Mouse (Mus musculus) frontal cortex, postnatal 10 days (tissue): Measurements from ENCODE around the gene Gfod2.

ENCODE experiments used
- DNase-seq, 2 experiments: peaks; one replicate each; pipeline ENCODE4 v3.0.0; 2022; ENCODE audit warnings: low spot score in 2 of 2, mixed read lengths in 1 of 2

Gfod2 gene

DNA sequence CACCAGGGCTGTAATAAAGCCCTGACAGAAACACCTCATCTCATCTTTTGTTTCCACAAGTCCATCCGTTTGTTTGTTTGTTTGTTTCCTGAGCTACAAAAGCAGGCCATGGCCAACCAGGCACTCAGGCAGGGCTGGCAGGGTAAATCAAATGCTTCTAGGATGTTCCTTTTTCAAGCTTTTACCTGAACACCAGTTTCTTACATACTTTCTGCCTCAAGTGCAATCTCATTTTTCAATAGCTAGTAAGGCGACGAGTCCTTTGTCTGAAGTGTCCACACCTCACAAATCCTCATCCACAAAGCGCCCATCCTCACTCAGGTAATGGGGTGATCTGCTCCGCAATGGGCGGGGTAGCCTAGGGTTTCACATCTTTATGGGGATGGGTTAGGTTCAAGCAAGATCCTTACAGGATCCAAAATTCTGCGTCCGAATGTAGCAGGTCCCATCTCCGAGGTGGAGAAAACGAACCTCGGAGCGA is 628 bp downstream of the Gfod2 start:
- no peak for DNase-seq

DNA sequence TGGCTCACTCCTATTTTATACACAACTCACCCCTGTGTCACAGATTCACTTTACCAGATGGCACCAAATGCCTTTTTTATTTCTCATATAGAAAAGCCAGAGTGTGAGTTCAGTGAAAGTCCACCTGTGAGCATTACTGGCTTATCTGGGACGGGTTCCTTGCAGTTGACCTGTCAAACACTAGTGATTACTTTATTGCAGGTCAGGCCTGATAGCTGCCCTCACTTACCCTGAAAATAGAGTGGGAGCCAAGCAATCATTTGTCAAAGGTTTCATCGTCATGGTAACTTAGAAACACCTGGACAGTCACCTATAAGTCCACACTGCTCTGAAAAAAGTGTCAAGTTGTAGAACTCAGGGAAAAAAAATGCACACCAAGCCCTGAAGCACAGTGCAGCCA is 3.8 kb downstream of the Gfod2 start:
- no peak for DNase-seq

DNA sequence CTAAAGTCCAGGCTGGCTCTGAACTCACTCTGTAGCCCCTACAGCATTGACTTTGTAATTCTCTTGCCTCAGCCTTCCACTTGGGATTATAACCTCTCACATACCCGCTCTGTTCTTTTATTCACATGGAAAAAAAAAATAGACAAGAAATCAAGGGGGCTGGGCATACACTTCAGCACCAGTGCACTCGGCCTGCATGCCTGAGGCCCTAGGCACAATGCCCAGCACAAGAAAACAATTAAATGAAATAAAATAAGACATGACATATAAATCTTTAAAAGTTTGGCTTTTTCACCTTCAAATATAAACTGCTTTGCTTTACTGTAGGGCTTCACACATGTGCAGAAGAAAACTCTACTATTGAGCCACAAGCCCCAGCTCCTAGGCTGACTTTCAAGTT is 4.5 kb downstream of the Gfod2 start:
- DNase-seq = no peak

DNA sequence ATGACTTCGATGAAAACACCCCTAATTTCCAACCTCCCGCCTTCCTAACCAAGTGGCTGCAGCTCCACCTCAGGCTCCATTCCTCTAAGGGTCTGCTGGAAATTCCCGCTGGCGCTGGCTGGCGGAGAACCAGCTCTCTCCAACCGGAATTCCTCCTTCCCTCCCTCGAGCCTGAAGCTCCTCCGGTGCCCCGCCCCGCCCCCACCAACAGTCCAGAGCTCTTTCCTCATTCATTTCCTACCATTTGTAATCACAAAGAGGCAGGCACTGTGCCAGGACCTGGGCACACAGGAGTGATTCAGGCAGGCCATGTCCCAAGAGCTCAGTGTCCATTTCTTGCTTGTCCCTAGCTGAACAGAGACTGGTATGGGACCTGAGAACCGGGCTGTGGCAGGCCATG is 7.9 kb downstream of the Gfod2 start:
- peak; percentile 32 to 40 for DNase-seq

DNA sequence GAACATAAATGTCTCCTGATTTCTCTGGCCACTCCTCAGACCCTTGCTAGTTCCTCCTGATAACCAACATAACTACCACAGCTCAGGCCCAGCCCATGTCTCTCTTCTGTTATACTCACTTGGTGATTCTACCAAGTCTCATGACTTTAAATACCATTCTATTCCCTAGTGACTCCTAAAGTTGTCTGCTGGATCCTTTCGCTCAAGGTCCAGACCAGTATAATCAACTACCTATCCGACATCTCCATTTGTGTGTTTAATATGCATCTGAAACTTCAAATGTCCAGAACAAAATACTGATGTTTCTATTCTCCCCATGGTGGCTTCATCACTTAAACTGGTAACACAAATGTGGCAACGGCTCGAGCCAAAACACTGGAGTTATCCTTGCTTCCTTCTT is 15.2 kb downstream of the Gfod2 start:
- no peak for DNase-seq

DNA sequence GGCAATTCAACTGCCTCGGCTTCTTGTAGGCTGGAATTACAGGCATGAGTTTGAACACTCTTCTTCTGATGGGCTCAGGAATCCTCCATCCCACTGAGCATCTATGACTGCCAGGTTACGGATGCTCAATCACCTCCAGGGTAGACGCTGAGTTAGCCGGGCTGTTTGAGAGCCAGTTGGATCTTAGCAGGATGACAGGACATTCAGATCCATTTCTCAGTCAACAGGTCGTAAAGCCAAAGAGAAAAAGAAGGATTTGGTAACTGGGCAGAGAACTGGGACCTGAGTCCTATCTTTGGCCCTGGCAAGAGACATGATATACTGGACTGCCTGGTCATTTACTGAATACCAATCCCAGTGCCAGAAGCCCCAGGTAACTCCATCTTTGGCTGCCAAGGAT is 19.2 kb downstream of the Gfod2 start:
- no peak for DNase-seq

DNA sequence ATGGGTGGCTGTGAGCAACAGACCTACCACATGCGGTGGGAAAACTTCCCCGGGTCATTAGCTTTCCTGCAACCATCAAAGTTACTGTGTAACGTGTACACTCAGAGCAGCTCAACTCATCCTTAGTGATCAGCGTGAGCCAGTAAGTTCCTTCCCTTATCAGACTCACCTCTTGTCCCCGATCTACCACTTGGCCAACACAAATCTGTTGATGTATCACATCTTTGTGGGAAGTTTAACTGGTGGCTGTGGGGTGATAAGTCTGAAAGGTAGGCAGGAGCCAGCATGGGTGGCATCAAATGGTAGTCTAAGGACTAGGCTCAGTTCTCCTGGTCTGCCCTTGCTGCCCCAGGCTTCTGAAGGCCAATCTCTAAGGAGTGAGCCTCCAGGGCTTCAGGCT is 26.3 kb downstream of the Gfod2 start:
- DNase-seq = no peak

DNA sequence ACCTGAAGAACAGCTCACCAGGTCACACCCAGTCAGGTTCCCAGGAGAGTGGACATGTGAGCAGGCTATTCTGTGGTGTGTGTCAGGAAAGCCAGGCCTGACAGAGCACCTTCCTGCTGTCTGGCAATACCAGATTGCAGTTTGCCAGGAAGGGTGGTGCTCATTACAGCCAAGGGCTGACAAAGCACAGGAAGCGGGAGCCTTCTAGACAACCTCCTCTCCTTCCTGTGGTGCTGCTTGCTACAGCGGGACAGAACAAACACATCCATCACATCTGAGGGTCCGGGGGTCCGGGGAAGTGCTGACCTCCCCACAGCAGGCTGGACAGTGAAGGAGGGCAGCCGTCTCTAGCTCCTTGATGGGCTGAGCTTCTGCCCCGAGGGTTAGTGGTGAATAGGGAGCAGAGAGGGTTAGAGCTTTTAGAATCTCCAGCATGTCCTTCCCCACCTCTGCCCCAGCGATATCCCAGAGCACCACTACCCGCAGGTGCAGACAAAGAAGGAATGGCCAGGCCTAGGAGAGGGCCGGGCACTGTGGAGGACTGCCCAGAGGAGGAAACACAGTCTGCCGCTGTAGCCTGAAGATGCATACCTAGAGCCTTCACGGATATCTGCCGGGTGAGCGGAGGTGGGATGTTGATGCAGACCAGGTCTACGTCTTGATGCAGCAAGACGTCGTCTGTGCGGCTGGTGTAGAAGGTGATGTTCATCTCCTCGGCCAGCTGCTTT is 30.9 kb downstream of the Gfod2 start:
- DNase-seq = no peak

DNA sequence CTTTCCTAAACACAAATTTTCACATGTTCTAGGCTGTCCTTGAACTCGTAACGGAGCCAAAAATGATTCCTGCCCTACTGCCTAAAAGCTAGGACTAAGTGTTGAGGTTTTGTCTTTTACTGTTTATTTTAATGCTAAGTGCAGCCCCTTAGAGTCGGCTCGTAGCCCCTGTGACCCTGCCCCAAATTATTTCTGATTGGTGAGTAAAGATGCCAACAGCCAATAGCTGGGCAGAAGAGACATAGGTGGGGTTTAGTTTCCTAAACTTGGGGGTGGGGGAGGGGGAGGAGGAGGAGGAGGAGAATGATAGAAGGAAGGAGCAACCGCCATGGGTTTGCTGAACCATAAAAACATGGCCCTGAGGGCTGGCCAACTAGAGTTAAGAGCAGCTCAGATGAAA is 32.7 kb downstream of the Gfod2 start:
- DNase-seq = no peak

DNA sequence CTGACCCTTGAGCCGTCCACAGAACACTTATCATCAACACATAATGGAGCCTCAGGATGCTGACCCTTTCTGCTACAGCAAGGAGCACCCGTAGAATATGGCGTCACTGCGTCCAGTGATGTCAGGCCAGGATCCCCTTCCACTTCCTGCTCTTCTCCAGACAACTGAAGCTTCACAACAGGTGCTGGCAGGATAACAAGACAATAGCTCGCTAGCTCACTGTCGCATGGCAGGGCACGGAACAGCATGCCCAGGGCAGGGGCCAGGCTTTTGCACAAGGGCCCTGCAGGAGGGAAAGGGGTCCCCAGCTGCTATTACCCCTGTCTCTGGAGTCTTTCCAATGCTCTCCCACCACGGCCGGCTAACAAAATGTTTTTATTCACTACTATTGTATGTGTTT is 35.6 kb downstream of the Gfod2 start:
- no peak for DNase-seq

DNA sequence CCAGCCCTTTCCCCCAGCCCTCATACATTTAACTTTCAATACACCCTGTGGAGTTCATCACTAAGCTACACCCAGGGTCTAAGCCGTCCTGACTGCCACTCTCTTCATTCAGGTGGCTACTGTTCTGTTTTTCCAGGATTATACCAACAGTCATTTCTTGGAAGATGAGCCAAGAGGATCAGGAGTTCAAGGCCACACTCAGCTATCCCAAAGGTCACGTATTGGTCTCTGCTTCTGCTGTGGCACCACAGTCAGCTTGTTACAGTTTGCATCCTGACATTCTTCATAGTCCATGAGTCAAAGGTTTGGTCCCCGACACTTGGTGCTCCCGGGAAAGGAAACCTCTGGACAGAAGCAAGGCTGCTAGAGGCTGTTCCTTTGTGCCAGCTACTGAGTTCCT is 38.8 kb downstream of the Gfod2 start:
- DNase-seq = no peak

DNA sequence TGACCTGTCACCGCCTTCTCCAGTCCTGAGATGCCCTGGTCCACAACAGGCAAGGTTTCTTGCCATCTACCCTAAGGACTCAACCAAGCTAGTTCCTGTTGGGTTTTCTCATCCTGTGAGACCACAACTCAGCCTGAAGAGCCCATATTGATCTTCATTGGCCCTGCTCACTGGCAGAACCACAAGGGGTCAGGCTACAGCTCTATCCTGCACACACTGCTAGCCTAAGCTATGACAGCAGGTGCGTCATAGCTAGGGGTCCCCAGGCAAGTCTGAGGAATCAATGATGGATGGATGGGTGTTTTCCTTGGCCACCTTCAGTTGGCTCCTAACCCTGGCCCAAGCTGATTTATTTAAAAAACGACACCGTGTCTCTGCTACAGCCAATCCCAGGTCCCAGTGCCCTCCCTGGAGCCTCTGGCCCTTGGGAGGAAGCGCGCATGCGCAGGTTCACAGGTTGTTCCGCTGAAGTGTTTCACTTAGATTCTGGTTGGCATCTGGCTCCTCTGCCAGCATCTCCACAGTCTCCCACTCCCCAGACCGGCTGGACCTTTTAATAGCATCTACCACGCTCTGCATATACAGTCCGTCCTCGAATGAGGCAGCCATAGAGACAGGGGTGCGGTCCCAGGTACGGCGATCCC is 42.0 kb downstream of the Gfod2 start:
- DNase-seq = no peak

DNA sequence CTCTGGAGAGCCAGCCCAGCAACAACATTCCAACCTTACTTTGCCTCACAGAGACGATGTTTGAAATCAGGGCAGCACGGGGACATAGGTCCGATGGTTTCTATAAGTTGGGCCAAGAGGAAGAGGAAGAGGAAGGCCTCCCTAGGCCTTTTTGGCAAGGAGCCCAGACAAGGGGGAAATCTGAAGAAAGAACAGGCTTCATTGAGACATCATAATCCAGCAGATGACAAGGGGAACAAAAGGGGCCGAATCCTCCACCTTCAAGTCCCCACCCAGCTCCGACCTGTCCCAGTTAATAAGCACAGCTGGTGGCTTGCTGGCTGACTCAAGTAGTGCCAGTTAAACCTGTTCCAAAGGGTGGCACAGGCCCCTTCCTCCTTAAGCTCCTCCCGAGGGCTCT is 43.4 kb downstream of the Gfod2 start:
- DNase-seq = no peak

DNA sequence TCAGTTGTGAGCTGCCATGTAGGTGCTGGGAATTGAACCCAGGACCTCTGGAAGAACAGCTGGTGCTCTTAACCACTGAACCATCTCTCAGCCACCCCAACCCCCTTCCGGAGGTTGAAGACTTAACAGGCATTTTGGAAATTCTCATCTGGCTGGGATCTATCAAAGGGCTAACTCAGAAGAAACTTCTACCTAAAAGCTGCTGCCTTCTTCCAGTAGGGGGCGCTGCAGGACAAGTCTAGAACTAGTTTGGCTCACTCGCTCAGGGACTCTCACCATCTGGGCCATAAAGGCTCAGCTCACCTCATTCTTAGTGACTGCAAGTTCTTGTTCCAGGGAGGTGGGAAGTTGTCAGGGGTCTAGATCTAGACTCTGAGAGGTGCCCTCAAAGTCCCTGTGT is 44.3 kb downstream of the Gfod2 start:
- DNase-seq = peak in 1 of 2 experiments; percentile 73

DNA sequence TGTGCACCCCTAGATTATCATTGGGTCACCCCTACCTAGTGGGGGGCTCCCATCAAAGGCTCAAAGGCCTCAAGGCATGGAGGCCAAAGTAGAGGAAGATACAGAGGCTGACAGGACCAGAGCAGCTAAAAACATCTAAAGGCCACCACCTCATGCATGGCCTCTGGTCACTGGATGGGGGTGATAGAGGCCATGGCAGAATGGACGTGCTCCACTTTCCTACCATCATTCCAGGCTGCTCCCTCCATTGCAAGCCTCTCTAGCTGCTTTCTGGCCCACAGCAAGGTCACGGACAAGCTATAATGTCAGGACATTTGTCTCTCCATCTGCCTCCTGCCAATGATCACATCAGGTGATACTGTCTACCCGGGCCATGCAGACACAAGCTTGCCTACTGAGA is 46.2 kb downstream of the Gfod2 start:
- DNase-seq = no peak

DNA sequence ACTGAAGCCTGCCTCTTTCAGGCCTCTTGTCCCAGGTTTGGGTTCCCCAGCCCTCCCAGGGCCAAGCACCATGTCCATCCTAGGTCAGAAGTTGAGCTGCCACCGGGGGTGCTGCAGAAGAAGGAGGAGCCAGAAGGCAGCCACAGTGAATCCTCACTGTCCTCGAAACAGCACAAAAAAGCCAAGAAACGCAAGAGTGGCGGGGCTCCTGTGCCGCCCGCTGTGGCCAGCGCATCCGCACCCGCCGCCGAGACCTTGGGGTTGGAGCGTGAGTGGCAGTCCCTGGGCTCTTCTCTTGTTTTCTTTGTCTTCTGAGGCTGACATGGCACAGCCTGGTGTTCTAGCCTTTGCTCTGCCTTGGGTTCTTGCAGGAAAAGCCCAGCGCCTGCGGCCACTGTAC is 49.1 kb downstream of the Gfod2 start:
- no peak for DNase-seq

DNA sequence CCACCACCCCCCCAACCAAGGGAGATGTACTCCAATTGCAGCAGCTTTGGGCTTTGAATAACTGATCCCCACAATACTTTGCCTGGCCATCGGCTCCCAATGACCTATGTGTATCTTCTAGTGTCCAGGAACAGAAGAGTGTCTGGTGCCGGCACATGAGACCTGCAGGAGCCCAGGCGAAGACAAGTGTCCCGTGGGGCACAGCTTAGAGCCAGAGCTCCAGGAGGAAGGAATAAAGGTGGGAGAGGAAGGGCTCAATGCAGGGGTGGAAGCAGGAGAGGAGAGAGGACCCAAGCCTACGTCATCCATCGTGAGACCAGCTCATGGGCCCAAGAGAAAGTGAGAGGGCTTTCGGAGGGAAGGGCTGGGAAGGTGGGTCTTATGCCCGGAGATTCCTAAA is 49.8 kb downstream of the Gfod2 start:
- DNase-seq = no peak

DNA sequence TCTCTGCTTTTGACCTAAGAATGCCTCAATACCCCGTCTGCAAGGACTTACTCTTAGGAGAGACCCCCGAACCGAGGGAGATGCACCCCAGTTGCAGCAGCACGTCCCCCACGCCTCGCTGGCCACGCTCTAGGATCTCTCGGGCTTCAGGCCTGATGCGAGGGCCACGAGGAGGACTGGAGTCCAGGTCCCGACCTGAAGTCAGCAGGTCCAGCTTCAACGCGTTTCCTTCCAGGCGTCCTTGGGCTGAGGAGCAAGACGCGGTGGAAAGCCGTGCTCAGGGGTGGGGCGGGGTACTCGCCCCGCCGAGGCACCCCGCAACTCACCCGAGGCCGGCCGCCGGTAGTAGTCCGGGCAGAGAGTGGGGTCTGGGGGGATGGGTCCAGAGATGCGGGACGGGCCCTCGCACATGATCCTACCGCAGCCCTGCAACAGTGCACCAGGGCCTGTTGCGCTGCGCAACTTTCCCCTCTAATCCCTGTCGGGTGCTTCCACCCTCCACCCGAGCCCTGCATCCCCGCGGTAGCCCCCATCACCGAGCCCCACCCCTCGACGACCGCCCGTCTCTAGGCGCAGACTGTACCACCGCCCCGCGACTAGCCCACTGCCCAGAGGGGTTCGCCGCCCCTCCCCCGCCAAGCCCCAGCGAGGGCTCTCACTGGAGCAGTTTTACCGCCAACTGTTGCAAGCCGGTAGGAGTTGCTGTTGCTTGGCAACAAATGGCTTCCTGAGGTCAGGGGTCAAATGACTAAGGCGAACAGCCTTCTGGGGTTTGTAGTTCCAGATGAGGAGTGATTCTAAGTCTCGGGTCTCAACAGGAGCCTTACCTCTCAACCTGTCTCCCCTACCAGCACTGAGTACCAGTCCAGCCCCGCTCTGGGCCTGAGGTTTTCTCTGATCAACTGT is 50.7 kb downstream of the Gfod2 start, which contains the start of the genes 4933405L10Rik and Enkd1:
4933405L10Rik (plus strand) TSS at position 158 of the 906 bp plus-strand sequence.
Enkd1 (minus strand) TSS at position 713 of the 906 bp plus-strand sequence.
- DNase-seq = peak; percentile 85 to 88

DNA sequence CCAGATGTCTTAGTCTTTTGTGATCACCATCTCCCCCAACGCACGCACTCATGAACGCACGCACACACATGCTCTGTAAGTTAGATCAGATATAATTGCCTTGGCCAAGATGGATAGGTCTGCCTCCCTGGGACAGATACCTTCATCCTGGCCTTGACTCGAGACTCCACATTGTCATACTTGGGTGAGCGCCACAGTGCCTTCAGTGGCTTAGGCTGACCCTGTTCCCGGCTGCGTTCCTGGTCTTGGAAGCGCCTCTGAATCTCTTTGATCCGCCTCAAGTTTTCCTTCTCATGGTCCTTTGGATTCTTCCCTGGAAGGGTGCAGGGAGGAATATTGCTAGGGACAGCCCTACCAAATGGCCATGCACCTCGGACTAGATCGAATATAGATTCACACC is 52.0 kb downstream of the Gfod2 start:
- DNase-seq = no peak

DNA sequence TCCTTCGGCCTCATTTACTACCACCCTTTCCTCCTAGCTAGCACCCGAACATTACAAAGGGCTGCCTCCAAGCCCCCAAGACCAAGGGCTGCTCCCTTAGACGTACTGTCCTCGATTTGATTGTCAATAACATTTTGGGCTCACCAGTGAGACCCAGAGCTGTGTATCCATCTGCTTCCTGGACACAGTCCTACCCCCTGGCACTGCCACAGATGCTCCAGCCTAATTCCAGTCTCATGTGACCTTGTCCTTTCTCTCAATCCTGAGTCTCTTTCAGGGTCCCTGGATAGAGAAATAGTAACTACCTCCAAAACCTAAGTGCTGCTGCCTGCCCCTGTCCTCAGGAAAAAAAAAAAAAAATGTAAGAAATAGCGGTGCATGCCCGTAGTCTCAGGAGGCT is 53.5 kb downstream of the Gfod2 start:
- DNase-seq = no peak

DNA sequence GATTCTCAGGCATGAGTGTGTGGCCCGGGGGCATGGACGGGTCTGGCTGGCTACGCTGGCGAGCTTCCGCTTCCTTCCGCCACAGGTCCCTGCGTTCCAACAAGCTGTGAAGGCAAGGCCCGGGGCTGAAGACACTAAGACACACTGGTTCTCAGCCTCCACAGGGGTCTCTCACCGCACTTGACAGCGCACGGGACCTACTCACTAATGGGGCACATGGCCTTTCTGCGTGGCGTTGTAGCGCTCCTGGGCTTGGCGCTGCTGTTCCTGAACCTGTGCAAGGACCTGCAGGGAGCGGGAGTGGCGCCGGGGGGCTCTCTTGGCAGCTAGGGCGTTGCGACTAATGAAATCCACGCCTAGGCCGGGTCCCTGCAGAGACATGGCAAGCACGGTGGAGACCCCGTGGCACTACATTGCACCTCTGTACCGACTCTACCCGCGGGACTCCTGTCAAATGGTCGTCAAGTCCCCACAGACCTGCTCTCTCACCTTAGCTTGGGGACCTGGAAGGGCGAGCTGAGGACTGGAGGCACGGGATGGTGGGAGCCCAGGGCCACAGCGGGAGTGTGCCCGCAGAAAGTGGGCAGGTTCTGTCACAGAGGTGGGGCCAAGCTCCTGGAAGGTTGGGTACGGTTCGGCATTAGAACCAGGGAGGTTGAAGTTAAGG is 54.2 kb downstream of the Gfod2 start:
- no peak for DNase-seq
